Comparison of ENCODE assay signal across 34 mouse cellular contexts in the genomic region with DNA sequence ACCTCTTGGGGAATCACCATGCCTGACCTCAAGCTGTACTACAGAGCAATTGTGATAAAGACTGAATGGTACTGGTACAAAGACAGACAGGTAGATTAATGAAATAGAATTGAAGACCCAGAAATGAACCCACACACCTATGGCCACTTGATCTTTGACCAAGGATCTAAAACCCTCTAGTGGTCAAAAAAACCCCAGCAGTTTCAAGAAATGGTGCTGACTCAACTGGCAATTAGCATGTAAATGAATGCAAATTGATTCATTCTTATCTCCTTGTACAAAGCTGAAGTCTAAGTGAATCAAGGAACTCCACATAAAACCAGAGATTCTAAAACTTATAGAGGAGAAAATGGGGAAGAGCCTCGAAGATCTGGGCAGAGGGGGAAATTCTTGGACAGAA. TPM values are rescaled to one million over a fixed set of nuclear protein-coding genes. Genes with fewer than 3 reads are reported as not detected.
"Had no signal": no experiment of that assay in that cellular context is flagged by ENCODE, and none has a peak within 500 bp of the region (broad histone marks: within the 10 kb centered on the region; RNA-seq: fewer than 3 reads in every experiment).

No protein-coding gene starts in this region.

RNA-seq across cellular contexts. Expression of gene Olfr1389, which starts 30.2 kb away (rescaled TPM):
- total RNA-seq: common myeloid progenitor, adult 5-6 weeks; forebrain, postnatal 0 days; gastrocnemius, adult 18-20 months; gastrocnemius, adult 2 months; gastrocnemius, adult 8-10 months; gastrocnemius, postnatal 10 days; gastrocnemius, postnatal 14 days; gastrocnemius, postnatal 25 days; gastrocnemius, postnatal 36 days; gastrocnemius, postnatal 4 days; granulocyte monocyte progenitor cell, adult 5-6 weeks; heart, adult 18-20 months; heart, adult 2 months; heart, adult 8-10 months had no signal
- polyA plus RNA-seq: cortical plate, adult 2 months; embryonic facial prominence, embryonic 10.5 days; embryonic facial prominence, embryonic 11.5 days; embryonic facial prominence, embryonic 12.5 days; embryonic facial prominence, embryonic 13.5 days; embryonic facial prominence, embryonic 14.5 days; erythroblast, embryonic 14.5 days; forebrain, embryonic 10.5 days; forebrain, embryonic 11.5 days; forebrain, embryonic 12.5 days; forebrain, embryonic 13.5 days; forebrain, embryonic 14.5 days; forebrain, embryonic 15.5 days; forebrain, embryonic 16.5 days; forebrain, postnatal 0 days; gonadal fat pad, adult 2 months; heart, adult 2 months; heart, embryonic 10.5 days; heart, embryonic 11.5 days; heart, embryonic 12.5 days had no signal

RNA-seq across cellular contexts. Expression of gene Olfr1388, which starts 43.7 kb away (rescaled TPM):
- total RNA-seq: heart, adult 2 months had no signal
- polyA plus RNA-seq: erythroblast, embryonic 14.5 days; forebrain, embryonic 14.5 days; forebrain, embryonic 16.5 days; forebrain, postnatal 0 days; heart, adult 2 months; heart, embryonic 12.5 days had no signal

RNA-seq across cellular contexts. Expression of gene Olfr1390, which starts 57.7 kb away (rescaled TPM):
- total RNA-seq: common myeloid progenitor, adult 5-6 weeks; forebrain, postnatal 0 days; gastrocnemius, adult 18-20 months; gastrocnemius, adult 2 months; gastrocnemius, adult 8-10 months; gastrocnemius, postnatal 10 days; gastrocnemius, postnatal 14 days; gastrocnemius, postnatal 25 days; gastrocnemius, postnatal 36 days; gastrocnemius, postnatal 4 days; granulocyte monocyte progenitor cell, adult 5-6 weeks; heart, adult 18-20 months; heart, adult 2 months; heart, adult 8-10 months had no signal
- polyA plus RNA-seq: cortical plate, adult 2 months; embryonic facial prominence, embryonic 10.5 days; embryonic facial prominence, embryonic 11.5 days; embryonic facial prominence, embryonic 12.5 days; embryonic facial prominence, embryonic 13.5 days; embryonic facial prominence, embryonic 14.5 days; embryonic facial prominence, embryonic 15.5 days; erythroblast, embryonic 14.5 days; forebrain, embryonic 10.5 days; forebrain, embryonic 11.5 days; forebrain, embryonic 12.5 days; forebrain, embryonic 13.5 days; forebrain, embryonic 14.5 days; forebrain, embryonic 15.5 days; forebrain, embryonic 16.5 days; forebrain, postnatal 0 days; frontal cortex, adult 2 months; gonadal fat pad, adult 2 months; heart, adult 2 months; heart, embryonic 10.5 days; heart, embryonic 11.5 days; heart, embryonic 12.5 days had no signal
